Mouse (Mus musculus) adrenal gland, adult 8-10 months (tissue): ENCODE results near the gene Gatd1. TPM values are rescaled to one million over a fixed set of nuclear protein-coding genes. Genes with fewer than 3 reads are reported as not detected.
"Not testable (repeated sequence)": the region's sequence is repeated elsewhere in the genome, so short reads cannot be mapped to it uniquely, and the experiment has no call there.

Source experiments
- DNase-seq: peaks from one replicate; pipeline ENCODE4 v3.0.0; 2022
- total RNA-seq, 4 experiments: library from RNA; stranded (reverse); gene quantifications; 2 replicates each; pipeline ENCODE4 v1.2.4; 2022

Gatd1 gene
- total RNA-seq, 4 experiments from 2014 or later, result 38.9 to 52.2 (median 47.6) TPM

DNA sequence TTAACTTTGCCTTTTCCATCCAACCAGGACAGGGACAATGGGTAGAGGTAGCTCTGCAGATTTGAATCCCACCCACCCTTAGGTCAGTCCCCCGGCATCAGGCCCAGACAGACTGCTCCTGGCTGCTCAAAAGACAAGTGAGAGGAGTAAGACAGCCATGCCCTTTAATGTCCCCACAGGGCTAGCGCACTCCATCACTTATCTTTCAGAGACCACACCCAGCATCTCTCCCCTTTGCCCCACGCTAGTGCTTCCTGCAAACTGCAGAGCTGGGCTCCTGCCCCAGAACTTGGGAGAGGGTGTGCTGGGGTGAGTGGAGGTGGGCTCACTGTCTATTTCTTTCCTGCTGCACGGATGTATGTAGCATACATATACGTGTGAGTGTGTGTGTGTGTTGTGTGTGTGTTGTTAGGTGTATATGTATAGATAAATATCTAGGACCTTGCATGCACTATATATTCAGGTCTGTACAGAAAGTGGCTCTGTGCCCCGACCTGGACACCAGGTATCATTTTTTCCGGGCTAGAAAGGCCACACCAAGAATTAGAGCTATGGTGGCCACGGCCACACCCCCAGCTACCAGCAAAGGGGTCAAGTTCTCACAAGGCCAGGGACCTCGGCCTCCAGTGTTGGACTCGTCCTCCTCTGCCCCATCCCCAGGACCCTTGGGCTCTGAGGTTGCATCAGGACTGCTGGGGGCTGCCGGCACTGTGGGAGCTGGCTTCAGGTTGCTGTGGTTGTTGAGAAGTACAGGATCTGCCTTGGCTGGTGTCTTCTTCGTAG lies 13.2 kb upstream of the Gatd1 start:
- DNase-seq, result no peak

DNA sequence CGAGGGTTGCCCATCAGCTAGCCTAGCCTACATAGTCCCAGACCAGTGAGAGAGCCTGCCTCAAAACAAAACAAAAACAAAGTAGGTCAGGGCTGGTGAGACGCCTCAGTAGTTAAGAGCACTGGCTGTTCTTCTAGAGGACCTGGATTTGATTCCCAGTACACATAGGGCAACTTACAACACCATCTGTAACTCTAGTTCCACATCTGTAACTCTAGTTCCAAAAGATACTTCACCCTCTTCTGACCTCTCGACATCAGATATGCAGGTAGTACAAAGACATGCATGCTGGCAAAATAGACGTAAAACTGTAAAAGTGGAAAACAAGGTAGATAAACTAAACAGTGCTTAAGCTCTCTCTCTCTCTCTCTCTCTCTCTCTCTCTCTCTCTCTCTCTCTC lies 9.9 kb upstream of the Gatd1 start:
- no peak for DNase-seq

DNA sequence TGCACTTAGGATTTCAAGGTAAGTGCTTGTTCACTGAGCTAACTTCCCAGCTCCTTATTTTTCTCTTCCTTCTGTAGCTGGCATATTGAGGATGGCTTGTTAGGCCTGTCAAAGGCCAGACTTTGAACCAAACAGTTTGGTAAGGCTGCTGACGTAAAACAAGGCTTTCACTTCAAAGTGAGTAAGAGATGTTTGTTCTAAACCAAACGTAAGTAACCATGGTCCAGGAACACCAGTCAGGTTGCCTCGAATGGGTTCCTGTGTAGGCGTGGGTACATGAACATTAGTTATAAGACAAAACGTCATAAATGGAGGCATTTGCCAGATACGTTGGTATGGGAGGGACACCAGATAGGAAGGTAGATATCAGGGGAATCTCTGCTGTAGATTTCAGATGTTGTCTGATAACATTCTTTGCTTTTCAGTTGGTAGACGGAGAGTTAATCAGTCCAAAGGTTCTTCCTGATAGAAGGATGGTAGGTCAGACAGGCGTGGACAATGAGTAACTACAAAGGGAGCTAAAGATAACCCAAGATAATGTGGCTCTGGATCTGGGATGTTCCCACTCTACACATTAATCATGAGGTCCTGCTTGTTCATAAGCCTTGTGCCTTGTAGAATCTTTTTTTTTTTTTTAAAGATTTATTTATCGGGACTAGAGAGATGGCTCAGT lies 6.2 kb upstream of the Gatd1 start:
- no peak for DNase-seq

DNA sequence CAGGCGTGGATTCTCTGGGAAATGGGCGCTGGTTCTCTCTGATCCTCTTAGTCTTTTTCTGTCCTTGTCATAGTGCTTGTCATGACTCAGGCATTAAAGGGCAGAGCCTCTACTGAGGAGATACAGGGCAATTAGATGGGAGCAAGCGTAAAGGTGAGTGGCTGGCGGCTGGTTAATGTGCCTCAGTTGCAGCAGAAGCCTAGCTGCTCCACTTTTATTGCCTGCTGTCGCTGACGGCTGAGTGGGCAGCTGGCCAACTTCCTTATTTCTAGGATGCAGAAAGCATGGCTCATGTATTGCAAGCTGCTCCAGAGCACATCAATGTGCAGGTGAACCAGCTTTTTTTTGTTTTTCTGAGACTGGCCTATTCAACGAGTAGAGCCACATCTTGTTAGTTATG lies 5.0 kb upstream of the Gatd1 start:
- DNase-seq, result no peak

GRCm38 (mm10) chr7:141417731-141418681 lies 4.1 kb upstream of the Gatd1 start:
- DNase-seq, result no peak

GRCm38 (mm10) chr7:141416144-141416841 lies 2.4 kb upstream of the Gatd1 start:
- no peak for DNase-seq

GRCm38 (mm10) chr7:141413331-141413730 lies 605 bp downstream of the Gatd1 start:
- DNase-seq, result no peak

- no peak for DNase-seq
Measured at GRCm38 (mm10) chr7:141411667-141412066, 2.3 kb downstream of the Gatd1 start.

- DNase-seq, result no peak
Measured at GRCm38 (mm10) chr7:141410631-141411030, 3.3 kb downstream of the Gatd1 start.

GRCm38 (mm10) chr7:141408833-141409232 lies 5.1 kb downstream of the Gatd1 start:
- peak; percentile 76 for DNase-seq

GRCm38 (mm10) chr7:141407670-141408069 lies 6.3 kb downstream of the Gatd1 start:
- DNase-seq, result not testable (repeated sequence)

- no peak for DNase-seq
Measured at GRCm38 (mm10) chr7:141405466-141405865, 8.5 kb downstream of the Gatd1 start.

DNA sequence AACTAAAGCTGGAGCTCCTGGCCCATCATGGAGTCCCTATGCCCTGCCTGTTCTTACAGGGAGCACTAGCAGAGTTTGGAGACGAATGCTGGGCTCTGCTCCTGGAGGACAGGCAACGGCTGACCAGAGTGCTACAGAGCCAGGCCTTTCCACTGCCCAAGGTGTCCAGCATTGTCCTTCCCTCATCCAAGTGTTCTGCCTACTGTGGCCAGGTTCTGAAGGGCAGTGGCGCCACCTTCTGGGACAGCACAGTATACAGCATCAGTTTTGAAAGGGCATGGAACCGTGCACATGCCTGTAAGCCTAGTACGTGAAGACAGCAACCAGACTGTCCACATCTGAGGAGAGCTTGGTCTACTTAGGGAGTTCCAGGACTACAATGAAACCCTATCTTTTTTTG lies 10.6 kb downstream of the Gatd1 start:
- DNase-seq, result peak; percentile 65

DNA sequence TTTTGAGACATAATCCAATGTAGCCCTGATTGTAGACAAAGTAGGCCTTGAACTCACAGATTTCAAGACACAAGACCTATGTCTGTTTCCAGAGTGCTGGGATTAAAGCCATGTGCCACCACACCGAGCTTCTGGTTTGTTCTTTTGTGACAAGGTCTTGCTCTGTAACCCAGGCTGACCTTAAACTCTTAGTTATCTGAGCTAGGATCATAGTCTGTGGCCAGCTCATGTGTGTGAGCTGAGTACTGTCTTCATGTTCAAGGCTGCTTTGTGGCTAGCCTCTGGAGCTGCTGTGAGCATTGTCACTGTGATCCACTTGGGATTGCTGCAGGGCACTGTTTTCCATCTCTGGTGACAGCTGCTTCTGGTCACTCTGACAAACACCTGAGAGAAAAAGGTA lies 18.6 kb downstream of the Gatd1 start:
- DNase-seq, result no peak

GRCm38 (mm10) chr7:141394771-141395170 lies 19.2 kb downstream of the Gatd1 start:
- DNase-seq, result peak; percentile 60

- no peak for DNase-seq
Measured at GRCm38 (mm10) chr7:141394158-141394557, 19.8 kb downstream of the Gatd1 start.

GRCm38 (mm10) chr7:141392552-141393222 lies 21.2 kb downstream of the Gatd1 start:
- DNase-seq, result no peak

- DNase-seq, result peak; percentile 96
Measured at GRCm38 (mm10) chr7:141391625-141392551, 22.0 kb downstream of the Gatd1 start, which contains the start of gene Taldo1. TSS of gene Taldo1 (plus strand) at chr7:141392199.

DNA sequence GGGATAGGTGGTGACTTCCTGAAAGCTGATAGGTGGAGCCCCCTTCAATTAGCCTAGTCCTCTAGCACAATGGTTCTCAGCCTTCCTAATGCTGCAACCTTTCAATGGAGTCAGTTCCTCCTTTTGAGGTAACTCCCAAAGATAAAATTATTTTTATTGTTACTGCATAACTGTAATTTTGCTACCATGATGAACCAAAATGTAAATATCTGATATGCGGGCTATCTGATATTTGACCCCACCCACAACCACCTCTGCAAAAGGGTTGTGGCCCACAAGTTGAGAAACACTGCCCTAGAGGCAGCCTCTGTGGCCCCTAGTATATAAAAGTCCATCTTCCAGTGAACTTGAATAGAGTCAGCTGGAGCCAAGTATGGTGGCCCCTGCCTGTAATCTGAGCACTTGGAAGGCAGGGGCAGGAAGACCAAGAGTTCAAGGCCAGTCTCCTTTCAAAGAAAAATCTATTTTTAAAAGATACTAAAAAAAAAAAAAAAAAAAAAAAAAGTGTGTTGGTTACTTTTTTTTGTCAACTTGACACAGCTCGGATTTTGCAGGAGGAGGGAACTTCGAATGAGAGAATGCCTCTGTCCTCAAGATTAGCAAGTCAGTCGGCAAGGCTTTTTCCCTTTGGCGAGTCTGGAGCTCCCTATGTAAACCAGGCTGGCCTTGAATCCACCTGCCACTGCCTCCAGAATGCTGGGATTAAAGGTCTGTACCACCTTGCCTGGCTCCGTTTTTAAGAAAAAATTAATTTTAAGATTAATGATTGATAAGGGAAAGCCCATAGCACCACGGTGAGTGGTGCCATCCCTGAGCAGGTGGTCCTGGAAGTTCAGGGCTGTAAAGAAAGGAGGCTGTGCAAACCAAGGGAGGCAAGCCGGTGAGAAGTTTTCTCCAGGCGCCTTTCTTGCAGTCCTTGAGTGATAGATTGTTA lies 23.3 kb downstream of the Gatd1 start:
- no peak for DNase-seq
